Comparison of ENCODE assay signal across 11 mouse cellular contexts in the genomic region with DNA sequence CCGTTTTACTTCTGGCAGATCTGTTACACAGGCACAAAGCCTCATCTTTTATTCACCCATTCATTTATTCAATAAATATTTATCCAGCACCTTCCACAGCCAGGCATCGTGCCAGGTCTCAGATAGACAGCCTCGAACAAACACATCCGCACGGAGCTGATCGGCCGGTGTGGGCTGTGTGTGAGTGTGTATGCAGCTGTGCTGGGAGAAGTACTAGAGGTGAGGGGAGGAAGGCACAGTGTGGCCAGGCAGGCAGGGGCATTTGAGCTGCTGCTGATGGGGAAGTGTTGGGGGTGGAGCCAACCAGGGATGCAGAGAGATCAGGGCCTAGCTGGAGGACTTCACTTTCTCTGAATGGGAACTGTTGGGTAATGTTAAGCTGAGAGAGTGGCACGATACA. TPM values are rescaled to one million over a fixed set of nuclear protein-coding genes. Genes with fewer than 3 reads are reported as not detected.
DNase-seq lines count a peak whose midpoint lies in the region; ATAC-seq lines count a peak whose summit lies in the region.
"Had no signal": no experiment of that assay in that cellular context is flagged by ENCODE, and none has a peak within 500 bp of the region (broad histone marks: within the 10 kb centered on the region; RNA-seq: fewer than 3 reads in every experiment).

No protein-coding gene starts in this region.

- intact Hi-C loops in heart, postnatal 10 days (cut with DNase I) = loop anchor here (5.0 kb wide), 1 partner anchor 420 kb away; no protein-coding TSS in a partner anchor
- intact Hi-C loops in heart, postnatal 14 days (cut with DNase I) = loop anchor here (5.0 to 10.0 kb wide), 2 partner anchors 40 to 417 kb away; no protein-coding TSS in a partner anchor

- H3K9me3 ChIP-seq in heart, embryonic 15.5 days (replicated peaks) = no peaks in the 10 kb centered on the region
- H3K9me3 ChIP-seq: embryonic facial prominence, embryonic 15.5 days; limb, embryonic 12.5 days had no signal

- ATAC-seq in heart, embryonic 15.5 days (replicated peaks; ENCODE audit: insufficient number of reproducible peaks, insufficient read depth, low FRiP score, low read depth) = peak; percentile 74
- ATAC-seq in activated CD4-positive, CD25-positive, alpha-beta regulatory T cell, adult 4 months = no peak

- H3K4me2 ChIP-seq in heart, embryonic 15.5 days = no peak overlapping the region
- H3K4me2 ChIP-seq: embryonic facial prominence, embryonic 15.5 days; limb, embryonic 12.5 days had no signal

- no peaks in the 10 kb centered on the region for H3K27me3 ChIP-seq in heart, embryonic 15.5 days
- H3K27me3 ChIP-seq: embryonic facial prominence, embryonic 15.5 days; limb, embryonic 12.5 days had no signal

- no peak for DNase-seq in heart, postnatal 10 days
- peak; percentile 23 for DNase-seq in urinary bladder, postnatal 25 days (ENCODE audit: low spot score)
- DNase-seq in urinary bladder, postnatal 10 days (ENCODE audit: low spot score) = no peak
- peak; percentile 72 to 80 for DNase-seq in lung, postnatal 4 days
- DNase-seq in adrenal gland, postnatal 14 days = no peak
- no peak for DNase-seq in heart, postnatal 14 days
- DNase-seq: adrenal gland, postnatal 10 days had no signal

- 46% methylated on average over 8 of the region's 8 CpGs for WGBS in heart, embryonic 15.5 days

- no peak overlapping the region for H3K27ac ChIP-seq in heart, embryonic 15.5 days
- H3K27ac ChIP-seq: embryonic facial prominence, embryonic 15.5 days; limb, embryonic 12.5 days had no signal

- no peaks in the 10 kb centered on the region for H3K36me3 ChIP-seq in heart, embryonic 15.5 days
- H3K36me3 ChIP-seq: embryonic facial prominence, embryonic 15.5 days had no signal

- H3K4me1 ChIP-seq in heart, embryonic 15.5 days (replicated peaks) = no peaks in the 10 kb centered on the region

- no peak overlapping the region for H3K4me3 ChIP-seq in heart, embryonic 15.5 days
- H3K4me3 ChIP-seq: embryonic facial prominence, embryonic 15.5 days; limb, embryonic 12.5 days had no signal

- no peak overlapping the region for H3K9ac ChIP-seq in heart, embryonic 15.5 days
- H3K9ac ChIP-seq: embryonic facial prominence, embryonic 15.5 days; limb, embryonic 12.5 days had no signal

RNA-seq across cellular contexts. Expression of a gene that starts 51.4 kb away (rescaled TPM):
- polyA plus RNA-seq in heart, embryonic 15.5 days (2015; fragmentation: Nextera tagmentation; extraction: Ambion mirVana) = 2.3 and 5.1 TPM in 2 replicates
- total RNA-seq in heart, postnatal 10 days (2021) = 10 to 100 TPM; 12.6 to 17.4 TPM
- 25.8 and 33.5 TPM in 2 replicates for total RNA-seq in adrenal gland, postnatal 14 days (2021)
- under 1 TPM; 0.32 to 0.47 TPM for polyA plus RNA-seq in activated CD4-positive, CD25-positive, alpha-beta regulatory T cell, adult 4 months (2017; shearing (Covaris generic))
- 10 to 100 TPM; 15.6 to 18.6 TPM for total RNA-seq in heart, postnatal 14 days (2021)

Comparison
In these comparisons a context has a peak if more than half of its experiments do, and no peak if none do; other contexts are left out.
1. DNase-seq: peak in urinary bladder, postnatal 25 days (single experiment) and lung, postnatal 4 days (2 of 2); none in heart, postnatal 10 days (0 of 2), urinary bladder, postnatal 10 days (single experiment), adrenal gland, postnatal 14 days (single experiment) and heart, postnatal 14 days (0 of 2).